Mouse (Mus musculus) midbrain, embryonic 15.5 days (tissue): ENCODE data around the gene Qpct. TPM values are rescaled to one million over a fixed set of nuclear protein-coding genes. Genes with fewer than 3 reads are reported as not detected.

Experiments
- ATAC-seq: fragments of 200-750 bp; cut with Nextera tagmentation; replicated peaks from 2 replicates; pipeline ENCODE4 v1.8.0; 2017; ENCODE audit warnings: moderate TSS enrichment
- H3K27ac ChIP-seq: fragments of 300-500 bp; sonication (generic); 2 replicates; pipeline ENCODE4 v1.5.1; 2015; ENCODE audit warnings: mild to moderate bottlenecking, inconsistent platforms
- H3K27me3 ChIP-seq: fragments of 300-500 bp; sonication (generic); replicated peaks from 2 replicates; pipeline ENCODE4 v1.6.1; 2015; ENCODE audit warnings: inconsistent platforms
- H3K36me3 ChIP-seq: fragments of 300-500 bp; sonication (generic); replicated peaks from 2 replicates; pipeline ENCODE4 v1.6.1; 2015; ENCODE audit warnings: inconsistent platforms
- H3K4me1 ChIP-seq: fragments of 300-500 bp; sonication (generic); 2 replicates; pipeline ENCODE4 v1.6.1; 2015; ENCODE audit warnings: inconsistent platforms
- H3K4me2 ChIP-seq: fragments of 300-500 bp; sonication (generic); 2 replicates; pipeline ENCODE4 v1.6.1; 2015; ENCODE audit warnings: inconsistent platforms, mild to moderate bottlenecking, moderate library complexity
- H3K4me3 ChIP-seq: fragments of 300-500 bp; sonication (generic); 2 replicates; pipeline ENCODE4 v1.5.1; 2015; ENCODE audit warnings: mild to moderate bottlenecking, inconsistent platforms
- H3K9ac ChIP-seq: fragments of 300-500 bp; sonication (generic); 2 replicates; pipeline ENCODE4 v1.6.1; 2015; ENCODE audit warnings: mild to moderate bottlenecking, inconsistent platforms
- H3K9me3 ChIP-seq: fragments of 300-500 bp; sonication (generic); 2 replicates; pipeline ENCODE4 v1.6.1; 2016; ENCODE audit warnings: inconsistent platforms
- WGBS: fragments of 180-500 bp; shearing (Covaris S2); methylation state at CpG from one replicate; pipeline ENCODE4 v1.1.7; 2015; ENCODE audit warnings: mixed read lengths; 5-methylcytosine and 5-hydroxymethylcytosine counted together
- polyA plus RNA-seq: library from polyadenylated mRNA; unstranded; fragments of >200 nt; fragmentation: Nextera tagmentation; extraction: Ambion mirVana; gene quantifications from 2 replicates; pipeline ENCODE4 v1.2.1, GENCODE M21; 2015

The Qpct gene
- polyA plus RNA-seq, 1 experiment from 2014 or later = 17.9 TPM

GRCm38 (mm10) chr17:79032782-79033181 lies 18.9 kb upstream of the Qpct start:
- H3K4me1 ChIP-seq = no peaks in the 10 kb centered on the region
- no peak for ATAC-seq
- no peaks in the 10 kb centered on the region for H3K9me3 ChIP-seq
- no peak overlapping the region for H3K4me2 ChIP-seq
- no peaks in the 10 kb centered on the region for H3K27me3 ChIP-seq
- WGBS = 91% methylated on average over 4 of the region's 4 CpGs
- H3K36me3 ChIP-seq = no peaks in the 10 kb centered on the region
- no peak overlapping the region for H3K4me3 ChIP-seq
- no peak overlapping the region for H3K9ac ChIP-seq
- H3K27ac ChIP-seq = no peak overlapping the region

GRCm38 (mm10) chr17:79039660-79040059 lies 12.0 kb upstream of the Qpct start:
- no peak overlapping the region for H3K4me3 ChIP-seq
- no peak overlapping the region for H3K9ac ChIP-seq
- H3K27me3 ChIP-seq = no peaks in the 10 kb centered on the region
- no peaks in the 10 kb centered on the region for H3K9me3 ChIP-seq
- no peak overlapping the region for H3K27ac ChIP-seq
- H3K4me2 ChIP-seq = no peak overlapping the region
- H3K4me1 ChIP-seq = no peaks in the 10 kb centered on the region
- ATAC-seq = no peak
- H3K36me3 ChIP-seq = no peaks in the 10 kb centered on the region

- Histone ChIP-seq H3K9me3 (no peaks in the 10 kb centered on the region), H3K4me3 (no peak overlapping the region), H3K9ac (no peak overlapping the region), H3K36me3 (no peaks in the 10 kb centered on the region), H3K27me3 (no peaks in the 10 kb centered on the region), H3K4me1 (no peaks in the 10 kb centered on the region), H3K4me2 (no peak overlapping the region), H3K27ac (no peak overlapping the region)
- 95% methylated on average over 2 of the region's 2 CpGs for WGBS
- no peak for ATAC-seq
Measured at GRCm38 (mm10) chr17:79043705-79044104, 8.0 kb upstream of the Qpct start.

GRCm38 (mm10) chr17:79052088-79052812 lies 544 bp downstream of the Qpct start:
- peak overlapping the region; percentile 90 for H3K4me3 ChIP-seq
- H3K27me3 ChIP-seq = no peaks in the 10 kb centered on the region
- H3K27ac ChIP-seq = peak overlapping the region; percentile 85
- H3K4me1 ChIP-seq = peaks cover 9% of the 10 kb centered on the region
- under 1% methylated on average over 40 of the region's 45 CpGs for WGBS
- H3K4me2 ChIP-seq = peak overlapping the region; percentile 91
- peak; percentile 96 for ATAC-seq
- peak overlapping the region; percentile 78 for H3K9ac ChIP-seq
- no peaks in the 10 kb centered on the region for H3K36me3 ChIP-seq
- no peaks in the 10 kb centered on the region for H3K9me3 ChIP-seq

GRCm38 (mm10) chr17:79058271-79058670 lies 6.6 kb downstream of the Qpct start:
- 73% methylated on average over 6 of the region's 6 CpGs for WGBS
- no peaks in the 10 kb centered on the region for H3K27me3 ChIP-seq
- H3K27ac ChIP-seq = no peak overlapping the region
- no peaks in the 10 kb centered on the region for H3K36me3 ChIP-seq
- H3K4me1 ChIP-seq = peaks cover 2% of the 10 kb centered on the region
- H3K4me2 ChIP-seq = no peak overlapping the region
- no peak overlapping the region for H3K9ac ChIP-seq
- no peaks in the 10 kb centered on the region for H3K9me3 ChIP-seq
- H3K4me3 ChIP-seq = no peak overlapping the region
- no peak for ATAC-seq

- Histone ChIP-seq H3K27ac (no peak overlapping the region), H3K9me3 (no peaks in the 10 kb centered on the region), H3K9ac (no peak overlapping the region), H3K4me3 (no peak overlapping the region), H3K27me3 (no peaks in the 10 kb centered on the region), H3K4me2 (no peak overlapping the region), H3K4me1 (no peaks in the 10 kb centered on the region), H3K36me3 (no peaks in the 10 kb centered on the region)
- no peak for ATAC-seq
- WGBS = 76% methylated on average over 5 of the region's 5 CpGs
Measured at GRCm38 (mm10) chr17:79060221-79060620, 8.5 kb downstream of the Qpct start.

GRCm38 (mm10) chr17:79064250-79064649 lies 12.5 kb downstream of the Qpct start:
- WGBS = 84% methylated on average over 1 of the region's 1 CpGs
- Histone ChIP-seq H3K4me2 (no peak overlapping the region), H3K9me3 (no peaks in the 10 kb centered on the region), H3K27ac (no peak overlapping the region), H3K9ac (no peak overlapping the region), H3K4me3 (no peak overlapping the region), H3K27me3 (no peaks in the 10 kb centered on the region), H3K36me3 (no peaks in the 10 kb centered on the region), H3K4me1 (no peaks in the 10 kb centered on the region)
- no peak for ATAC-seq

- Histone ChIP-seq H3K36me3 (no peaks in the 10 kb centered on the region), H3K27me3 (no peaks in the 10 kb centered on the region), H3K9ac (no peak overlapping the region), H3K4me2 (no peak overlapping the region), H3K27ac (no peak overlapping the region; the same call in 1 of the 2 replicates), H3K9me3 (no peaks in the 10 kb centered on the region), H3K4me3 (no peak overlapping the region), H3K4me1 (no peaks in the 10 kb centered on the region)
- no peak for ATAC-seq
- WGBS = 67% methylated on average over 7 of the region's 7 CpGs
Measured at GRCm38 (mm10) chr17:79068581-79068980, 16.9 kb downstream of the Qpct start.

GRCm38 (mm10) chr17:79069019-79069418 lies 17.3 kb downstream of the Qpct start:
- Histone ChIP-seq H3K4me2 (no peak overlapping the region), H3K4me1 (no peaks in the 10 kb centered on the region)
- WGBS = 31% methylated on average over 4 of the region's 4 CpGs

GRCm38 (mm10) chr17:79069766-79070480 lies 18.2 kb downstream of the Qpct start:
- H3K4me1 ChIP-seq = no peaks in the 10 kb centered on the region
- H3K27ac ChIP-seq = no peak overlapping the region
- H3K4me2 ChIP-seq = no peak overlapping the region
- WGBS = 87% methylated on average over 14 of the region's 14 CpGs
- no peaks in the 10 kb centered on the region for H3K9me3 ChIP-seq
- no peak for ATAC-seq
- no peak overlapping the region for H3K4me3 ChIP-seq
- H3K9ac ChIP-seq = no peak overlapping the region
- H3K27me3 ChIP-seq = no peaks in the 10 kb centered on the region
- H3K36me3 ChIP-seq = no peaks in the 10 kb centered on the region

More at GRCm38 (mm10) chr17:79069019-79069418, 17.3 kb downstream of the Qpct start:
- Histone ChIP-seq H3K4me3 (no peak overlapping the region), H3K27ac (no peak overlapping the region; the same call in 1 of the 2 replicates), H3K27me3 (no peaks in the 10 kb centered on the region), H3K36me3 (no peaks in the 10 kb centered on the region), H3K9ac (no peak overlapping the region), H3K9me3 (no peaks in the 10 kb centered on the region)
- ATAC-seq = peak; percentile 52

- 78% methylated on average over 11 of the region's 11 CpGs for WGBS
- H3K4me2 ChIP-seq = no peak overlapping the region
Measured at GRCm38 (mm10) chr17:79071951-79072350, 20.2 kb downstream of the Qpct start.

GRCm38 (mm10) chr17:79076974-79077847 lies 25.5 kb downstream of the Qpct start:
- ATAC-seq = no peak
- H3K9me3 ChIP-seq = no peaks in the 10 kb centered on the region
- H3K27ac ChIP-seq = no peak overlapping the region
- no peak overlapping the region for H3K4me3 ChIP-seq
- no peaks in the 10 kb centered on the region for H3K27me3 ChIP-seq
- H3K4me1 ChIP-seq = no peaks in the 10 kb centered on the region
- no peak overlapping the region for H3K4me2 ChIP-seq
- H3K36me3 ChIP-seq = no peaks in the 10 kb centered on the region
- WGBS = 85% methylated on average over 8 of the region's 8 CpGs
- no peak overlapping the region for H3K9ac ChIP-seq

More at GRCm38 (mm10) chr17:79071951-79072350, 20.2 kb downstream of the Qpct start:
- Histone ChIP-seq H3K4me1 (no peaks in the 10 kb centered on the region), H3K27ac (no peak overlapping the region), H3K9me3 (no peaks in the 10 kb centered on the region), H3K4me3 (no peak overlapping the region), H3K27me3 (no peaks in the 10 kb centered on the region), H3K36me3 (no peaks in the 10 kb centered on the region), H3K9ac (no peak overlapping the region)
- no peak for ATAC-seq
